Mouse (Mus musculus) liver, adult 2 months (tissue): Measurements from ENCODE around the gene Sgk2.

ENCODE experiments used
- CTCF ChIP-seq: fragments of 200-500 bp; IDR thresholded peaks from 2 replicates; pipeline ENCODE4 v1.5.1; 2011; ENCODE audit warnings: low read depth, low read length, control low read depth
- POLR2A ChIP-seq: fragments of 200-500 bp; IDR thresholded peaks from 2 replicates; pipeline ENCODE4 v1.6.1; 2011; ENCODE audit warnings: low read length, control low read depth; ENCODE audit not compliant: insufficient read depth; ENCODE audit errors: extremely low read depth

- TF ChIP-seq CTCF (no peak), POLR2A (no peak)
These were observed 13.5 kb upstream of the Sgk2 start for GRCm38 (mm10) chr2:162973637-162974036.
